Mouse (Mus musculus): ENCODE measurements at regions not wholly inside any gene's neighbourhood (a gene's known extent, or its start where the extent isn't known, plus 50 kb on each side); places are given as distances from the start of the nearest gene placed in this dataset.

DNA sequence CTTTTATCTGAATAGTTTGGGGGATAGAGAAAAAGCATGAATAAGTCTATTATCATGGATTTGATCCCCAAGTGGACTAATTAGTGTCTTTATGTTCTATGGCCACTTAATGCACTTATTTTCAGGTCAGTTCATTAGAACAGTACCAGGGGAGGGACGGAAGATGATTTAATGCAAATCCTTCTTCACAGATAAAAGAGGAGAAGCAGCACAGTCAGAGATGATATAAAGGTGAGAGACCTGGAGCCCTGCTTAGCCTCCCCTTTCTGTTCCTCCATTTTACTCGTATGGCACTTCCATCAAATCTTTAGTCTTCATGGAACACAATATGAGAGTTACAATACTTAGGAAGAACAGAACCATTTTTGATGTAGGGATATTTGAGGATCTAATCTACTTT lies 302.1 kb upstream of the Defb41 start:
- Histone ChIP-seq H3K4me1 (ENCODE audit: control insufficient read depth in 1 of 2, insufficient read depth in 2 of 2, low read length in 2 of 2) (no peaks in the 10 kb centered on the region), H3K27me3 (ENCODE audit: control insufficient read depth in 1 of 2, insufficient read depth in 2 of 2, low read length in 2 of 2) (no peaks in the 10 kb centered on the region), H3K9ac (ENCODE audit: control insufficient read depth, low read depth, low read length, poor library complexity, severe bottlenecking) (no peak overlapping the region), H3K27ac (ENCODE audit: control insufficient read depth, low read depth, low read length) (no peak overlapping the region), H3K4me3 (ENCODE audit: control insufficient read depth in 1 of 2, insufficient read depth in 1 of 2, low read depth in 2 of 2, low read length in 2 of 2) (no peak overlapping the region), H3K9me3 (replicated peaks; ENCODE audit: insufficient read depth, low read length) (no peaks in the 10 kb centered on the region), H3K79me2 (ENCODE audit: control insufficient read depth, insufficient read depth, low read length, poor library complexity) (no peaks in the 10 kb centered on the region), H3K36me3 (ENCODE audit: control insufficient read depth in 1 of 2, insufficient read depth in 2 of 2, low read length in 2 of 2) (no peaks in the 10 kb centered on the region)
- TF ChIP-seq MXI1 (IDR thresholded peaks at IDR 0.05; ENCODE audit: low read depth, low read length), result no peak
- TF ChIP-seq POLR2AphosphoS2 (IDR thresholded peaks at IDR 0.05; ENCODE audit: low read length), result no peak
- no peak for TF ChIP-seq MAZ (IDR thresholded peaks at IDR 0.05; ENCODE audit: low read depth, low read length)
- no peak for TF ChIP-seq USF1 (IDR thresholded peaks at IDR 0.05; ENCODE audit: low read depth, low read length)
- DNase-seq (ENCODE audit: low read depth, low spot score), result no peak

GRCm38 (mm10) chr1:18551211-18551610 lies 286.3 kb upstream of the Defb41 start:
- Histone ChIP-seq H3K9me3 (replicated peaks; ENCODE audit: insufficient read depth, low read length) (no peaks in the 10 kb centered on the region), H3K36me3 (ENCODE audit: control insufficient read depth in 1 of 2, insufficient read depth in 2 of 2, low read length in 2 of 2) (no peaks in the 10 kb centered on the region), H3K79me2 (ENCODE audit: control insufficient read depth, insufficient read depth, low read length, poor library complexity) (no peaks in the 10 kb centered on the region), H3K27ac (ENCODE audit: control insufficient read depth, low read depth, low read length) (no peak overlapping the region), H3K27me3 (ENCODE audit: control insufficient read depth in 1 of 2, insufficient read depth in 2 of 2, low read length in 2 of 2) (no peaks in the 10 kb centered on the region), H3K4me3 (ENCODE audit: control insufficient read depth in 1 of 2, insufficient read depth in 1 of 2, low read depth in 2 of 2, low read length in 2 of 2) (no peak overlapping the region), H3K9ac (ENCODE audit: control insufficient read depth, low read depth, low read length, poor library complexity, severe bottlenecking) (no peak overlapping the region), H3K4me1 (ENCODE audit: control insufficient read depth in 1 of 2, insufficient read depth in 2 of 2, low read length in 2 of 2) (no peaks in the 10 kb centered on the region)
- TF ChIP-seq UBTF (IDR thresholded peaks at IDR 0.05; ENCODE audit: borderline replicate concordance, insufficient read depth, low read depth, low read length) (no peak), SIN3A (IDR thresholded peaks at IDR 0.05; ENCODE audit: low read length) (no peak), EP300 (IDR thresholded peaks at IDR 0.05; ENCODE audit: low read depth in 1 of 2, low read length in 2 of 2) (no peak), BHLHE40 (IDR thresholded peaks at IDR 0.05; ENCODE audit: borderline replicate concordance, low read depth, low read length) (no peak), TCF12 (IDR thresholded peaks at IDR 0.05; ENCODE audit: low read depth, low read length) (no peak), TBP (IDR thresholded peaks at IDR 0.05; ENCODE audit: low read depth, low read length) (no peak), CHD2 (IDR thresholded peaks at IDR 0.05; ENCODE audit: low read length) (no peak), MAFK (IDR thresholded peaks at IDR 0.05; ENCODE audit: borderline replicate concordance, low read depth, low read length) (no peak), MAZ (IDR thresholded peaks at IDR 0.05; ENCODE audit: low read depth, low read length) (no peak), MYB (IDR thresholded peaks at IDR 0.05; ENCODE audit: low read depth, low read length) (no peak), RCOR1 (IDR thresholded peaks at IDR 0.05; ENCODE audit: low read depth, low read length) (no peak), MAX (IDR thresholded peaks at IDR 0.05; ENCODE audit: low read length) (no peak), NELFE (IDR thresholded peaks at IDR 0.05; ENCODE audit: low read depth, low read length) (no peak), HCFC1 (IDR thresholded peaks at IDR 0.05; ENCODE audit: low read depth, low read length) (no peak), RAD21 (IDR thresholded peaks at IDR 0.05; ENCODE audit: low read depth, low read length) (no peak)
- DNase-seq (ENCODE audit: low read depth, low spot score), result no peak
